ENCODE assay signal across 9 mouse cellular contexts in the genomic region with DNA sequence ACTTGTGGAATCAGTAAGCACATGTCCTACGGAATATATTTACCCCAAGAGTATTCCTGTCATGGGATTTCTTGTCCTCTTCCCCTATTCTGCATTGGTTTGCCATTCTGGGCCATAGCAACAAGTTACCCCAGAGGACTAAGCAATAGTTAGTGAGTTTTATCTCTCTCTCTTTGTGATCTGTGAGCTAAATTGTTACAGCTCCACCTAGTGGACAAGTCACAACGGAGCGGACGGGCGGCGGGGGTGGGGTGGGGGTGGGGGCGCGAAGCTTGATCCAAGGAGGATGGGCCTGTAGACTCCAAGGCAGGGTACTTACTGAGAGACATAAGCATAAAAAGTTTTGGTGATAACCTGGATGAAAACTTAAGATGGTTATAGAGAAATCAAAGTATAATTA.
DNase-seq lines count a peak whose midpoint lies in the region; ATAC-seq lines count a peak whose summit lies in the region.
"Had no signal": no experiment of that assay in that cellular context is flagged by ENCODE, and none has a peak within 500 bp of the region (broad histone marks: within the 10 kb centered on the region; RNA-seq: fewer than 3 reads in every experiment).

No protein-coding gene starts in this region.

- no peaks in the 10 kb centered on the region for H3K9me3 ChIP-seq in liver, embryonic 12.5 days (replicated peaks)
- no peaks in the 10 kb centered on the region for H3K9me3 ChIP-seq in forebrain, embryonic 11.5 days (ENCODE audit: control insufficient read depth, low read length)
- H3K9me3 ChIP-seq in midbrain, embryonic 14.5 days (ENCODE audit: control insufficient read depth, low read length), result no peaks in the 10 kb centered on the region
- H3K9me3 ChIP-seq: megakaryocyte, embryonic 14.5 days had no signal

- no peaks in the 10 kb centered on the region for H3K4me1 ChIP-seq in liver, embryonic 12.5 days
- H3K4me1 ChIP-seq in forebrain, embryonic 11.5 days (replicated peaks; ENCODE audit: control insufficient read depth, insufficient read depth, low read length), result no peaks in the 10 kb centered on the region
- no peaks in the 10 kb centered on the region; the same call in 1 of the 2 replicates for H3K4me1 ChIP-seq in midbrain, embryonic 14.5 days (ENCODE audit: control insufficient read depth, insufficient read depth, low read length)
- H3K4me1 ChIP-seq: megakaryocyte, embryonic 14.5 days had no signal

- intact Hi-C loops in gastrocnemius, postnatal 36 days (cut with DNase I), result no loop called here

- ATAC-seq in liver, embryonic 12.5 days, result no peak
- peak; percentile 70 for ATAC-seq in forebrain, embryonic 11.5 days (replicated peaks; ENCODE audit: low FRiP score)
- no peak for ATAC-seq in midbrain, embryonic 14.5 days (ENCODE audit: low FRiP score, low TSS enrichment)

- peak; percentile 12 for DNase-seq in adrenal gland, adult 2 months
- no peak for DNase-seq in adrenal gland, adult 8-10 months
- DNase-seq in liver, result peak; percentile 5
- peak; percentile 50 for DNase-seq in forebrain, embryonic 11.5 days (ENCODE audit: low spot score)
- peak; percentile 62 for DNase-seq in midbrain, embryonic 14.5 days
- DNase-seq in gastrocnemius, postnatal 36 days, result no peak
- DNase-seq in ovary, adult 18-20 months (ENCODE audit: low spot score), result no peak

- no peak overlapping the region for H3K4me2 ChIP-seq in liver, embryonic 12.5 days
- H3K4me2 ChIP-seq in forebrain, embryonic 11.5 days (ENCODE audit: low read depth, low read length, severe bottlenecking), result no peak overlapping the region
- no peak overlapping the region for H3K4me2 ChIP-seq in midbrain, embryonic 14.5 days (ENCODE audit: low read length)

- 5% methylated on average over 8 of the region's 8 CpGs for WGBS in liver, embryonic 12.5 days (ENCODE audit: insufficient replicate concordance)
- WGBS in forebrain, embryonic 11.5 days, result 10% methylated on average over 8 of the region's 8 CpGs
- WGBS in midbrain, embryonic 14.5 days, result 9% methylated on average over 8 of the region's 8 CpGs

- H3K27me3 ChIP-seq in liver, embryonic 12.5 days (replicated peaks), result no peaks in the 10 kb centered on the region
- no peaks in the 10 kb centered on the region for H3K27me3 ChIP-seq in forebrain, embryonic 11.5 days (ENCODE audit: control insufficient read depth, insufficient read depth, low read length)
- H3K27me3 ChIP-seq in midbrain, embryonic 14.5 days (ENCODE audit: control insufficient read depth, insufficient read depth, low read length), result no peaks in the 10 kb centered on the region
- H3K27me3 ChIP-seq: megakaryocyte, embryonic 14.5 days had no signal

- no peak overlapping the region for H3K27ac ChIP-seq in liver, embryonic 12.5 days
- H3K27ac ChIP-seq in forebrain, embryonic 11.5 days (ENCODE audit: low read depth, low read length), result no peak overlapping the region
- no peak overlapping the region for H3K27ac ChIP-seq in midbrain, embryonic 14.5 days (replicated peaks; ENCODE audit: low read depth, low read length)

- H3K4me3 ChIP-seq in liver, embryonic 12.5 days, result no peak overlapping the region
- no peak overlapping the region for H3K4me3 ChIP-seq in forebrain, embryonic 11.5 days (ENCODE audit: low read depth, low read length)
- no peak overlapping the region for H3K4me3 ChIP-seq in midbrain, embryonic 14.5 days (replicated peaks; ENCODE audit: low read depth, low read length)
- H3K4me3 ChIP-seq: megakaryocyte, embryonic 14.5 days had no signal

- no peaks in the 10 kb centered on the region for H3K36me3 ChIP-seq in liver, embryonic 12.5 days
- no peaks in the 10 kb centered on the region for H3K36me3 ChIP-seq in forebrain, embryonic 11.5 days (ENCODE audit: control insufficient read depth, insufficient read depth, low read length)
- no peaks in the 10 kb centered on the region for H3K36me3 ChIP-seq in midbrain, embryonic 14.5 days (ENCODE audit: control insufficient read depth, insufficient read depth, low read length)

- H3K9ac ChIP-seq in liver, embryonic 12.5 days, result no peak overlapping the region
- H3K9ac ChIP-seq in forebrain, embryonic 11.5 days (ENCODE audit: low read length), result no peak overlapping the region
- no peak overlapping the region for H3K9ac ChIP-seq in midbrain, embryonic 14.5 days (replicated peaks; ENCODE audit: low read length)

Comparison
In these comparisons a context has a peak if more than half of its experiments do, and no peak if none do; other contexts are left out.
1. DNase-seq: peak in adrenal gland, adult 2 months (single experiment), liver (single experiment), forebrain, embryonic 11.5 days (single experiment) and midbrain, embryonic 14.5 days (single experiment); none in adrenal gland, adult 8-10 months (single experiment), gastrocnemius, postnatal 36 days (0 of 2) and ovary, adult 18-20 months (single experiment).